Mouse (Mus musculus): Measurements from ENCODE around the gene Dnm3. TPM values are rescaled to one million over a fixed set of nuclear protein-coding genes. Genes with fewer than 3 reads are reported as not detected.

Gene Dnm3
- total and polyA plus RNA-seq, 2 experiments from 2014 or later = 56.3 to 64.7 TPM

GRCm38 (mm10) chr1:162006109-162006508 is 471.7 kb downstream of the Dnm3 start:
- no peak overlapping the region for H3K4me3 ChIP-seq (ENCODE audit: low read length)
- no peak overlapping the region for H3K4me2 ChIP-seq (ENCODE audit: low read depth, low read length)
- H3K27me3 ChIP-seq (ENCODE audit: insufficient read depth, low read length) = no peaks in the 10 kb centered on the region
- H3K4me1 ChIP-seq (ENCODE audit: insufficient read depth, low read length) = no peaks in the 10 kb centered on the region
- no peak overlapping the region for H3K27ac ChIP-seq
- no peak overlapping the region for H3K9ac ChIP-seq (replicated peaks; ENCODE audit: low read length)
- H3K36me3 ChIP-seq (ENCODE audit: insufficient read depth, low read length) = peaks cover 3% of the 10 kb centered on the region; the same call in 1 of the 2 replicates
- no peak for TF ChIP-seq CTCF (IDR thresholded peaks at IDR 0.05; ENCODE audit: low read depth)
- ATAC-seq (no peak), DNase-seq (ENCODE audit: low spot score) (no peak)
- 83% methylated on average over 9 of the region's 9 CpGs for WGBS
- no peaks in the 10 kb centered on the region for H3K9me3 ChIP-seq (ENCODE audit: low read length)

- ATAC-seq (peak; percentile 55; the same call in 1 of the 2 replicates), DNase-seq (ENCODE audit: low spot score) (peak; percentile 62)
- peak overlapping the region; percentile 18; the same call in 1 of the 2 replicates for H3K27ac ChIP-seq
- no peak overlapping the region for H3K9ac ChIP-seq (replicated peaks; ENCODE audit: low read length)
- no peaks in the 10 kb centered on the region for H3K27me3 ChIP-seq (ENCODE audit: insufficient read depth, low read length)
- 39% methylated on average over 23 of the region's 23 CpGs for WGBS
- no peak overlapping the region for H3K4me2 ChIP-seq (ENCODE audit: low read depth, low read length)
- TF ChIP-seq CTCF (IDR thresholded peaks at IDR 0.05; ENCODE audit: low read depth) = peak; percentile 70
- no peaks in the 10 kb centered on the region for H3K9me3 ChIP-seq (ENCODE audit: low read length)
- no peaks in the 10 kb centered on the region for H3K4me1 ChIP-seq (ENCODE audit: insufficient read depth, low read length)
- no peaks in the 10 kb centered on the region; the same call in 1 of the 2 replicates for H3K36me3 ChIP-seq (ENCODE audit: insufficient read depth, low read length)
- no peak overlapping the region for H3K4me3 ChIP-seq (ENCODE audit: low read length)
These were observed 472.7 kb downstream of the Dnm3 start for GRCm38 (mm10) chr1:162004821-162005770.

- ATAC-seq = no peak
- no peak overlapping the region for H3K9ac ChIP-seq (replicated peaks; ENCODE audit: low read length)
- TF ChIP-seq CTCF (IDR thresholded peaks at IDR 0.05; ENCODE audit: low read depth) = no peak
- H3K36me3 ChIP-seq (ENCODE audit: insufficient read depth, low read length) = no peaks in the 10 kb centered on the region; the same call in 1 of the 2 replicates
- no peak overlapping the region for H3K4me3 ChIP-seq (ENCODE audit: low read length)
- 39% methylated on average over 7 of the region's 7 CpGs for WGBS
- no peak overlapping the region; the same call in 1 of the 2 replicates for H3K27ac ChIP-seq
- no peaks in the 10 kb centered on the region for H3K27me3 ChIP-seq (ENCODE audit: insufficient read depth, low read length)
- DNase-seq (ENCODE audit: low spot score) = no peak
- H3K4me2 ChIP-seq (ENCODE audit: low read depth, low read length) = no peak overlapping the region
- no peaks in the 10 kb centered on the region for H3K4me1 ChIP-seq (ENCODE audit: insufficient read depth, low read length)
- no peaks in the 10 kb centered on the region for H3K9me3 ChIP-seq (ENCODE audit: low read length)
These were observed 473.4 kb downstream of the Dnm3 start for GRCm38 (mm10) chr1:162004518-162004780.

- Histone ChIP-seq H3K36me3 (ENCODE audit: insufficient read depth, low read length) (no peaks in the 10 kb centered on the region; the same call in 1 of the 2 replicates), H3K9me3 (ENCODE audit: low read length) (no peaks in the 10 kb centered on the region), H3K9ac (replicated peaks; ENCODE audit: low read length) (no peak overlapping the region), H3K27me3 (ENCODE audit: insufficient read depth, low read length) (no peaks in the 10 kb centered on the region), H3K4me1 (ENCODE audit: insufficient read depth, low read length) (no peaks in the 10 kb centered on the region), H3K4me3 (ENCODE audit: low read length) (no peak overlapping the region), H3K27ac (no peak overlapping the region), H3K4me2 (ENCODE audit: low read depth, low read length) (no peak overlapping the region)
- ATAC-seq (no peak), DNase-seq (ENCODE audit: low spot score) (no peak)
- WGBS = 55% methylated on average over 14 of the region's 14 CpGs
- TF ChIP-seq CTCF (IDR thresholded peaks at IDR 0.05; ENCODE audit: low read depth) = no peak
These were observed 473.9 kb downstream of the Dnm3 start for GRCm38 (mm10) chr1:162003729-162004517.

- ATAC-seq (no peak), DNase-seq (ENCODE audit: low spot score) (no peak)
- no peak overlapping the region for H3K4me2 ChIP-seq (ENCODE audit: low read depth, low read length)
- H3K9me3 ChIP-seq (ENCODE audit: low read length) = no peaks in the 10 kb centered on the region
- 61% methylated on average over 8 of the region's 8 CpGs for WGBS
- no peak for TF ChIP-seq CTCF (IDR thresholded peaks at IDR 0.05; ENCODE audit: low read depth)
- H3K4me3 ChIP-seq (ENCODE audit: low read length) = no peak overlapping the region
- H3K4me1 ChIP-seq (ENCODE audit: insufficient read depth, low read length) = no peaks in the 10 kb centered on the region
- H3K27ac ChIP-seq = no peak overlapping the region
- no peaks in the 10 kb centered on the region for H3K36me3 ChIP-seq (ENCODE audit: insufficient read depth, low read length)
- H3K9ac ChIP-seq (replicated peaks; ENCODE audit: low read length) = no peak overlapping the region
- no peaks in the 10 kb centered on the region for H3K27me3 ChIP-seq (ENCODE audit: insufficient read depth, low read length)
These were observed 476.5 kb downstream of the Dnm3 start for GRCm38 (mm10) chr1:162001328-162001727.

GRCm38 (mm10) chr1:161999882-162000371 is 477.9 kb downstream of the Dnm3 start:
- Histone ChIP-seq H3K4me1 (ENCODE audit: insufficient read depth, low read length) (no peaks in the 10 kb centered on the region), H3K9ac (replicated peaks; ENCODE audit: low read length) (no peak overlapping the region), H3K27me3 (ENCODE audit: insufficient read depth, low read length) (no peaks in the 10 kb centered on the region), H3K4me3 (ENCODE audit: low read length) (no peak overlapping the region), H3K9me3 (ENCODE audit: low read length) (no peaks in the 10 kb centered on the region), H3K36me3 (ENCODE audit: insufficient read depth, low read length) (no peaks in the 10 kb centered on the region), H3K27ac (peak overlapping the region; percentile 73), H3K4me2 (ENCODE audit: low read depth, low read length) (peak overlapping the region; percentile 31; the same call in 1 of the 2 replicates)
- DNase-seq (ENCODE audit: low spot score) (peak; percentile 93), ATAC-seq (peak; percentile 94)
- peak; percentile 86 for TF ChIP-seq CTCF (IDR thresholded peaks at IDR 0.05; ENCODE audit: low read depth)
- WGBS = 4% methylated on average over 4 of the region's 4 CpGs
